Mouse (Mus musculus) erythroblast, embryonic 14.5 days (primary cell): ENCODE data around the gene Ryr1. TPM values are rescaled to one million over a fixed set of nuclear protein-coding genes. Genes with fewer than 3 reads are reported as not detected.

ENCODE experiments used
- H3K27me3 ChIP-seq: 2 replicates; pipeline ENCODE4 v1.6.1; 2012; ENCODE audit warnings: inconsistent platforms; ENCODE audit not compliant: control insufficient read depth
- H3K36me3 ChIP-seq: 2 replicates; pipeline ENCODE4 v1.6.1; 2012; ENCODE audit warnings: mild to moderate bottlenecking, inconsistent platforms; ENCODE audit not compliant: control insufficient read depth
- H3K4me1 ChIP-seq: 2 replicates; pipeline ENCODE4 v1.6.1; 2012; ENCODE audit warnings: inconsistent platforms; ENCODE audit not compliant: control insufficient read depth
- H3K4me3 ChIP-seq: replicated peaks from 2 replicates; pipeline ENCODE3; 2012; ENCODE audit warnings: moderate library complexity, mild to moderate bottlenecking, inconsistent platforms
- H3K9me3 ChIP-seq: 2 replicates; pipeline ENCODE4 v1.6.1; 2012; ENCODE audit warnings: low read length, inconsistent platforms, mixed read lengths; ENCODE audit not compliant: control insufficient read depth
- GATA1 ChIP-seq: IDR thresholded peaks from 2 replicates; pipeline ENCODE4 v1.6.1; 2012; ENCODE audit warnings: low read length, inconsistent platforms, mixed read lengths
- TAL1 ChIP-seq: IDR thresholded peaks from 3 replicates; pipeline ENCODE4 v1.6.1; 2012; ENCODE audit warnings: low read length, inconsistent platforms, mixed read lengths
- polyA plus RNA-seq: library from polyadenylated mRNA; stranded (reverse); fragments of >175 nt; gene quantifications from 2 replicates; pipeline ENCODE4 v1.2.3, GENCODE M21; 2012

Gene Ryr1
- polyA plus RNA-seq, 1 experiment: under 0.01 TPM

DNA sequence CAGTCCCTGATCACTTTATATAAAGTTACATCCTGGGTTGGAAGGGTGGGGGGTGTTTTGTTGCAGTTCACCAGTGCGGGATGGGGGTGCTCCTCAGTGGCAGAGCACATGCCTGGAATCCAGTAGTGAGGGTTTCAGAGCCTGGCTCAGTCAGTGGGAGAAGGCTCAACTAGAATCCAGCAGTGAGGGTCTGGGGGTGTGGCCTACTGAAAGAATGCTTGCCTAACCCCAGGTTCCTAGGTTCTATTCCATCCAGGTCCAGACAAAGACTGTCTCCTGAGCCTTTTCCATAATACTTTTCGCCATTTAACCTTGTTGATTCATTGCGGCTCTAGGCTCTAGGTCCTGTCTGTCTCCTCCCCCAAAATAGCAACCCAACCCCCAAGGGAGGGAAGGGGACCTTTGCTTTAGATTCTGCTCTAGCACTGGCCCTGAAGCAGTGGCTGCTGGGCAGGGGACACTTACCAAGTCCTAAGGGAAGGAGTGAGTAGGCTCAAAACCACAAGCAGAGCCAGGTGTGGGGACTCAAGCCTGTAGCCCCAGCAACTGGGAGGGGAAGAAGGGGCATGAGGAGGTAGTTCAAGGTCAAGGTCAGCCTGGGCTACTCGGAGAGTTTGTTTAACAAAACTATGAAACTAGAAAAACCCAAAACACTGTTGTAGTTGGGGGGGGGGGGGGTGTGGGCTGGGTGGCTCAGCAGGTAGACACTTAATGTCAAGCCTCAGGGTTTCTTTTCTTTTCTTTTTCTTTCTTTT is 158.1 kb downstream of the Ryr1 start:
- H3K4me1 ChIP-seq: peaks cover 42% of the 10 kb centered on the region
- peaks cover 25% of the 10 kb centered on the region for H3K36me3 ChIP-seq
- no peaks in the 10 kb centered on the region for H3K9me3 ChIP-seq
- H3K4me3 ChIP-seq: no peak overlapping the region
- TF ChIP-seq GATA1 (no peak), TAL1 (no peak)
- H3K27me3 ChIP-seq: no peaks in the 10 kb centered on the region

- H3K27me3 ChIP-seq: no peaks in the 10 kb centered on the region
- H3K4me3 ChIP-seq: no peak overlapping the region
- peaks cover 41% of the 10 kb centered on the region for H3K4me1 ChIP-seq
- peaks cover 17% of the 10 kb centered on the region for H3K36me3 ChIP-seq
- H3K9me3 ChIP-seq: no peaks in the 10 kb centered on the region
- TF ChIP-seq TAL1 (no peak), GATA1 (no peak)
Measured at GRCm38 (mm10) chr7:28966181-28966580, 158.8 kb downstream of the Ryr1 start.

DNA sequence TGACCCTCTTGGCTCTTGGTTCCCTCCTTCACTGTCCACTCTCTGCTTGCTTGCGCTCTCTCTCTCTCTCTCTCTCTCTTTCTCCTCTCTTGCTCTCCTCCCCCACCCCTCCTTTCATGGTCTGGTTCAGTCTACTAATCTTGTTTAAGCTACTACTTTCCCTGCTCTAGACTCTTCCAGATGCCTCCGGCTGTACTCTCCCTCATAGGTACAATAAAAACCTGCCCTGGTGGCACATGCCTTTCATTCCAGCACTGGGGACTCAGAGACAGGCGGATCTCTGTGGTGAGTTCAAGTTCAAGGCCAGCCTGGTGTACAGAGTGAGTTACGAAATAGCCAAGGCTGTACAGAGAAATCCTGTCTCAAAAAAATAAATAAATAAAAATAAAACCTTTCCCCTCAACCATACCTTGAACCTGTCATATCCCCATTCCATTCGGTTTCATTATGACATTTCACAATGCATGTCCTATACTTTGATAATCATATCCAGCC is 159.6 kb downstream of the Ryr1 start:
- H3K9me3 ChIP-seq: no peaks in the 10 kb centered on the region
- no peak overlapping the region for H3K4me3 ChIP-seq
- peaks cover 14% of the 10 kb centered on the region for H3K36me3 ChIP-seq
- no peaks in the 10 kb centered on the region for H3K27me3 ChIP-seq
- H3K4me1 ChIP-seq: peaks cover 42% of the 10 kb centered on the region
- TF ChIP-seq GATA1: no peak
- no peak for TF ChIP-seq TAL1

GRCm38 (mm10) chr7:28963399-28963923 is 161.5 kb downstream of the Ryr1 start:
- peaks cover 49% of the 10 kb centered on the region for H3K4me1 ChIP-seq
- H3K4me3 ChIP-seq: no peak overlapping the region
- H3K27me3 ChIP-seq: no peaks in the 10 kb centered on the region
- TF ChIP-seq TAL1: no peak
- no peak for TF ChIP-seq GATA1
- H3K36me3 ChIP-seq: peaks cover 19% of the 10 kb centered on the region
- no peaks in the 10 kb centered on the region for H3K9me3 ChIP-seq

GRCm38 (mm10) chr7:28961927-28962670 is 162.9 kb downstream of the Ryr1 start, which contains the start of gene Actn4:
Gene Actn4 (minus strand): TSS chr7:28962340.
- TF ChIP-seq TAL1 (no peak), GATA1 (no peak)
- Histone ChIP-seq H3K4me3 (peak within 1 kb of the TSS; percentile 99), H3K36me3 (peaks cover 32% of the 10 kb centered on the region), H3K27me3 (no peaks in the 10 kb centered on the region), H3K9me3 (no peaks in the 10 kb centered on the region), H3K4me1 (peaks cover 63% of the 10 kb centered on the region)

GRCm38 (mm10) chr7:28961584-28961926 is 163.4 kb downstream of the Ryr1 start:
- no peaks in the 10 kb centered on the region for H3K9me3 ChIP-seq
- no peaks in the 10 kb centered on the region for H3K27me3 ChIP-seq
- H3K4me1 ChIP-seq: peaks cover 69% of the 10 kb centered on the region
- H3K4me3 ChIP-seq: peak overlapping the region; percentile 99
- no peak for TF ChIP-seq TAL1
- TF ChIP-seq GATA1: no peak
- peaks cover 37% of the 10 kb centered on the region for H3K36me3 ChIP-seq

- Histone ChIP-seq H3K9me3 (no peaks in the 10 kb centered on the region), H3K36me3 (peaks cover 48% of the 10 kb centered on the region), H3K27me3 (no peaks in the 10 kb centered on the region), H3K4me3 (peak overlapping the region; percentile 99), H3K4me1 (peaks cover 78% of the 10 kb centered on the region)
- TF ChIP-seq TAL1 (no peak), GATA1 (no peak)
Measured at GRCm38 (mm10) chr7:28960354-28961046, 164.5 kb downstream of the Ryr1 start.

GRCm38 (mm10) chr7:28959505-28960045 is 165.4 kb downstream of the Ryr1 start:
- peaks cover 57% of the 10 kb centered on the region for H3K36me3 ChIP-seq
- H3K9me3 ChIP-seq: no peaks in the 10 kb centered on the region
- TF ChIP-seq GATA1 (no peak), TAL1 (no peak)
- H3K27me3 ChIP-seq: no peaks in the 10 kb centered on the region
- peaks cover 86% of the 10 kb centered on the region for H3K4me1 ChIP-seq
- H3K4me3 ChIP-seq: peak overlapping the region; percentile 99
